Mouse (Mus musculus) liver, adult 2 months (tissue): ENCODE measurements around the gene Dusp14.

Experiments used
- CTCF ChIP-seq: fragments of 200-500 bp; IDR thresholded peaks from 2 replicates; pipeline ENCODE4 v1.5.1; 2011; ENCODE audit warnings: low read depth, low read length, control low read depth
- POLR2A ChIP-seq: fragments of 200-500 bp; IDR thresholded peaks from 2 replicates; pipeline ENCODE4 v1.6.1; 2011; ENCODE audit warnings: low read length, control low read depth; ENCODE audit not compliant: insufficient read depth; ENCODE audit errors: extremely low read depth

- no peak for TF ChIP-seq CTCF
- no peak for TF ChIP-seq POLR2A
These were observed 4.0 kb upstream of the Dusp14 start for GRCm38 (mm10) chr11:84072904-84073651.
